Mouse (Mus musculus) Muller cell, postnatal 12 days (primary cell): ENCODE measurements around the gene Gm6377.

ENCODE experiments used
- DNase-seq: peaks from one replicate; pipeline ENCODE4 v3.0.0-alpha.2; 2015; ENCODE audit errors: inconsistent ontology term

Gm6377 gene

DNA sequence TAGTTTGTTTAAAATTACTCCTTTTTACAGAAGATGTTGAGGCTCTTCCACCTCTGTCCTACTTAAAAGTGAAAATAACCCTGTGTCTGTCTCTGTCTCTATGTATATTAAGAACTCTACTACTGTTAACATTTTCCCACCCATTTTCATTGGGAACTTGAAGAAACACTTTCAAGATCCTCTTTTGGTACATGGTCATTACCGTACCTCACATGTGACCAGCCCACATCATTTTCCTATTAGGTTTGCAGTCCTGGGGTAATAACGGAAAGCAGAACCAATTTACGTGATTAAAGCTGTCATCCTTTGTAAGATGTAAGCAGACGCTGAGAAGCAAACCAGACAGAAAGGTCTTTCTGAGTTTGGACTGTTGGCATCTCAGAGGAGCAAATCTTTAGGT lies at the start of gene Gm6377:
Gene Gm6377 (plus strand): TSS at position 289 of the 400 bp plus-strand sequence.
- DNase-seq: no peak

DNA sequence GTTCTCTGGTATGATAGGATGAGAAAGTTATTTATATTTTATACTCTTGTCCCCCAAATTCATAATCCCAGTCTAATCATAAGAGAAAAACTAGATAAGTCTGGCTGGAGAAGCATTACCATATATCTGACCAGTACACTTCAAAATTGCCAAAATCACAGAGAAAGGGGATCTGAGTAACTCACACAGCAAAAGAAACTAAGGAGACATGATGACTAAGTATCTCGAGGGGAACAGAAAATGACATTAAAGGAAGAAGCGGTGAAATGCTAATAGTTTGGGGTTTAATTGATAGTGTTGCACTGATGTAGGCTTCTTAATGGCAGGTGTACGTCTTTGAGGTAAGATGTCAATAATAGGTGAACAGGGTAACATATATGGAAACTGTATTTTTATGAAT lies 49.4 kb upstream of the Gm6377 start:
- no peak for DNase-seq

DNA sequence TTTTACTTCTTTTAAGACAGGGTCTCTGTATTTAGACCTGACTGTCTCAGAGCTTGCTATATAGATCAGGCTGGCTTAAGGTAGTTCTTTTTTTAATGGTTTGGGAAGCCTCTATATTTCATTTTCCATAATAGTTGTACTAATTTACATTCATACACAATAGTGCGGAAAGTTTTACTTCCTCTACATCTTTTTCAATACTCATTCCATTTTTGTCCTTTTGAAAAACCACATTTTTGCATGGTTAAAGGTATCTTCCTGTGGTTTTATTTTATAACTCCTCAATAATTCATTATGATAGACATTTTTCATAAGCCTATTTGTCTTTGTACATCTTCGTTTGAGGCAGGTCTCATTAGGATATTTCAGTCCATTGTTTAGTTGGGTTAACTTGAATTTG lies 45.3 kb upstream of the Gm6377 start:
- no peak for DNase-seq

DNA sequence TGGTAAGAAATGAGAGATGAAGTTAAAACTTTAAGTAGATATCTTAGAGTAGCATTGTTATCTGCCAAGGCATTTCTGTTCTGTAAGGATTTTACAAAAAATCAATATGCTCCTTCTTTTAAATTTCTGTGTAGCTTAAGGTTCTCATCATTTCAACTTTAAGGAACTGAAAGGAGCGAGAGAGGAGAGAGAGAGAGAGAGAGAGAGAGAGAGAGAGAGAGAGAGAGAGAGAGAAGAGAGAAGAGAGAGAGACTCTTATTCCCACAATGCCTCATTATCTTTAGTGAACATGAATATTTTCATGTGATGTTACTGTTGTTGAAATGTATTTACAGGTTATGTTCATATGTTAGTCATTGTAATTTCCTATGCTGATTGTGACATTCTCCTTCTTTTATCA lies 36.2 kb upstream of the Gm6377 start:
- DNase-seq: no peak

DNA sequence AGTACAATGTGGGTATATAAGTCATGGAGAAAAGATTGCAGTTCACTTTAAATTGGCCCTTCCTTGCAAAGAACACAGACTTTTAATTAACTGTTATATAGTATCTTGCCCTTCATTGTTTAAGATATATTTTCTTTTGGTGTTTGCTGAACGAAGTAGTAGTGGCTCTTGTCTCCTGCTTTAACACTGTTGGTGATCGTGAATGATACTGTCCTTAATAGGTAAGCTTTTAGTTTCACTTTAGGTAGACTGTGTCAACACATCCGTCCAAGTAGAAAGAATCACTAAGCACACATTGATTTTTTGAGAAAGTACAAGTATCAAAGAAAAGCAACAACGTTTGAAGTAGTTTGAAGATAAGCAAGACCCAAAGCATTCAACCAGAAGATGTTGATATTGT lies 35.7 kb upstream of the Gm6377 start:
- no peak for DNase-seq

DNA sequence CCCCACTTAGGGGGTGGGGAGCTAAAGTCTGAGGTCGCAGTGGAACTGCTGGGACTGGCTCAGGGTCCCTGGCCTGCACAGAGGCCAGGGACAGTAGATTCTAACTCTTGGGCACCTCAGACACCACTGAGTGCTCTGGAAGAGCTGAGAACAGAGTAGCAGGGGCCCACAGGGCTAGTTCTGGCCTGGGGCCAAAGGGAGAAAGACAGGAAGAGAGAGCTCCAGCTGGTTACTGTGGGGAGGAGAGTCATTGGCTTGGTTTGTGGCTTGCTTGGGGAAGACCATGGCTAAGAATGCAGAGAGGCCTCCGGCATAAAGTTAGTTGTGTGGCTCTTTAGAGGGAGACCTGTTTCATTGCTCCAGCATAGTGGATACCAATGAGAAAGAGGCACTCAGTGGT lies 21.5 kb upstream of the Gm6377 start:
- no peak for DNase-seq

DNA sequence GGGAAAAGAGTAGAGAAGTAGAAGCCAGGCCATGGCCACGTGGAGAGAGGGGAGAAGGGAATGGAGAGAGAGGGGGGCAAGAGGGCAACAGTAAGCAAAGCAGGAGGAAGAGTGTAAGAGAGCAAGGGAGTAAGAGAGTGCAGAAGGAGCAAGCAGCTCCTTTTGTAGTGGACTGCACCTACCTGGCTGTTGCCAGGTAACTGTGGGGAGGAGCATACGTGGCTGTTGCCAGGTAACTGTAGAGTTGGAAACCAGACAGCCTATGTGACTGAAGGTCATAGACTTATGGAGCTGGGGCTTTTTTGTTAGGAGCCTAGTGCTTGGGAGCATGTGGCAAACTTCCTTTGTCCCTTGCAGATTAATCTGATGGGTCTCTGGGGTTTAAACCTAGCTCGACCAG lies 21.1 kb upstream of the Gm6377 start:
- DNase-seq: no peak

DNA sequence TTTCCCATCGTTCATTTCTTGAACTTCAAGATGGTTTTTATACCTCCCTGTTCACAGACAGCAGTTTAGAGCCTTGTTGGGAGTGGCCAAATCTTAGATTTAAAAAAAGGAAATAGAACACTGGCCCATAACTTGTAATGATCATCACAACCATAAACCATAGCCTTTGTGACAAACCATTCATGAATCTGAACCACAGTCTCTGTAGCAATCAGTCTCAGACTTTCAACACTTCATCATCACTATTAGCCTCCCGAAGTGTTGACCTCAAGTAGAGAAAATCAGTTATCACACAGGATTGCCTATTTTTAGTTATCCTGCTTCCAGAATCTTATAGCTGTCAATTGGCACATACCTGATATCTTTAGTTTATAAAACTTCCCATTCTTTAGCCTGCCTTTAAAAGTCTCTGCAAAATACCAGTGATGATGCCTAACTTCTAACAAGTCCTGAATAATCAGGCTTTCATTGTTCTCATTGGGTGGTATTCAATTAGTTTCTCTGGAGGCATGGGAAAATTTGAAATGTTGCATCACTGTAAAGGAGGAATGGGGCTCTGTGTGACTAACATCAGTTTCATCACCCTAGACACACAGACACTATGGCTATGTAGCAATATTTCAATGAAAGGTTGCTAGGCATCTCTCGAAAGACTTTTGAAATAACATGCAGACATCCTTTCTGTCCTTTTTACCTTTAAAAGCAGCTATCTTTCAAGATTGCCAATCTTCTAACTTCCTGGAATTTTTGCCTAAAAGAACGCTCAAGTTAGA lies 11.7 kb upstream of the Gm6377 start:
- peak; percentile 22 for DNase-seq

DNA sequence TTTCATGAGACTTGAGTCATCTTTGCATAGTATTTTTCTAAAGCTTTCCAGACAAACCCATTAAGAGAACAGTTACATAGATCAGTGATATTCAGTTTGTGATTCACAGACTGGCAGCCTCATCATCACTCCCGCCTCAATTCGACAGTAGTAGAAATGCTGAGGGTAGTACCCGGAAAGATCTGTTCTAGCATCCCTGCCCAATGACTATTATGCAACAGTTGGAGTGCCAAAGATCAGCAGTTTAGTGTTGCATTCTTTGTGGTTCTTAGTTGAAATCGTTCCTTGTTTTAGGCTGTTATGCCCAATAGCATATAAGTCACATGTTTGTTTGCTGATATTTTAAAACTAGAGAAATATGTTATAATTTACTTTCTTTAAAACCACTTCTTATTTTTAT lies 6.9 kb upstream of the Gm6377 start:
- DNase-seq: no peak

DNA sequence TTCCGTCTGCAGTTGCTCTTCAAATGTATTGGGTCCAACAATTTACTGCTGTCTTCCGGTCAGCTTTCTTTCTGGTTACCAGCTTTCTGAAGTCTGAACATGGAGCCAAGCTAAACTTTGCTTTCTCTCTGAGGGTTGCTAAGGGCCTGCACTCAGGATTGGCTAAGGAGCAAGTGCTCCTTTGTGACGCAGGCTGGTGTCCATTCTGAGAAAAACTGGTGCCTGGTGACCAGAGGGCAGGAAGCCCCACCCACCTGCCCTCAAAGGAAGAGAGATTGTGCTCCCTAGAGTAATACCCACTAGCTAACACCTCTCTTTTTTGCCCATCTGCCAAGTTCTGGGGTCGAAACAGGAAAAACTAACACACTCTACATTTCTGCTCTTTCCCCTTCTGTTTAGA lies 5.6 kb upstream of the Gm6377 start:
- no peak for DNase-seq

DNA sequence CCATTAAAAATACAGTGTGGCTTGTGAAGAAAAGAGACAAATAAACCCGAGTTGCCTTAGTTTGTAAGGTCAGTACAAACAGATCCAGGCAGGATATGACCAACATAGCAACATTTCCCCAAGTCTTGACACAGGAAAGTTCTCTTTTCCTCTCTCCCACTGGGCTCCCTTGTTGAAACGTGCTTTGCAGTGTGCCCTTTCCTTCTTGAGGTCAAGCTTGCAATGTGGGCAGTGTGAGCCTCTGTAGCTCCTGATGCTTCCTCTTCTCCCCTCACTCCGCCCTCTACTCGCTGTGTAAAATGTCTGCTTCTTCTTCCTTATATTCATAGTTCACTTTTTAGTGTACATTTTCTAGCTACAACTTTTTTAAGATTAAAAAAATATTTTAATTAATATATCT lies 5.1 kb upstream of the Gm6377 start:
- no peak for DNase-seq

DNA sequence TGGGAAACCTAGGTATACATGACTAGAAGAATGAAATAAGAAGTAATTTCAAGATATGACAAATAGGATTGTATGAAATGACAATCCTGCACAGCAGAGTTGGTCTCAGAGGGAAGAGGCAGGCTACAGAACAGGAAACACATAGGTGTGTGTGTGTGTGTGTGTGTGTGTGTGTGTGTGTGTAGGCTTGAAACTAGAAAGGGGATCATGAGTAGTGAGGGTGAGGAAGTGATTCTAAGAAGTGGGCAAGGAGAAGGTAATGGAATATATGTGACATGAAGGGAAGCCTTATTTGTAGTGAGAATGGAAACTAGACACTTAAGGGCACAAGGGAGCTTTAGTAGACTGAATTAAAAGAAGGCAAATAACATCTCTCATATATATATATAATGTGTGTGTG lies 11.3 kb downstream of the Gm6377 start:
- DNase-seq: no peak

DNA sequence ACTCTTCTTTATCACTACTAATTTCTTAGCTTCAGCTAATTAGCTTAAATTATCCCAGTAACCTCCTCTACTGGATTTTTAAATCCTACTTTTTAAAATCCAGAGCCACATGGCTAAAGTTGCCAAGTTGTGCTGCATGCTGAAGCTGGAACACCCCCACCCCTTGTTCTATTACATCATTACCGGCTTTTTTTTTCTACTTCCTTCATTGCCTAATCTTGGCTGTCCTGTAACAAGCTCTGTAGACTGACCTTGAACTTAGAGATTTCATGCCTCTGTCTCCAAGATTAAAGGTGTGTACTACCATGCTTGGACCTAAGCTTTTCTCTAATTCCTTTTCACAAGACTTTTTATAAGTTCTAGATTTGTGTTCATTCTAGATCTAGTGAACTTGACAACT lies 32.2 kb downstream of the Gm6377 start:
- no peak for DNase-seq

DNA sequence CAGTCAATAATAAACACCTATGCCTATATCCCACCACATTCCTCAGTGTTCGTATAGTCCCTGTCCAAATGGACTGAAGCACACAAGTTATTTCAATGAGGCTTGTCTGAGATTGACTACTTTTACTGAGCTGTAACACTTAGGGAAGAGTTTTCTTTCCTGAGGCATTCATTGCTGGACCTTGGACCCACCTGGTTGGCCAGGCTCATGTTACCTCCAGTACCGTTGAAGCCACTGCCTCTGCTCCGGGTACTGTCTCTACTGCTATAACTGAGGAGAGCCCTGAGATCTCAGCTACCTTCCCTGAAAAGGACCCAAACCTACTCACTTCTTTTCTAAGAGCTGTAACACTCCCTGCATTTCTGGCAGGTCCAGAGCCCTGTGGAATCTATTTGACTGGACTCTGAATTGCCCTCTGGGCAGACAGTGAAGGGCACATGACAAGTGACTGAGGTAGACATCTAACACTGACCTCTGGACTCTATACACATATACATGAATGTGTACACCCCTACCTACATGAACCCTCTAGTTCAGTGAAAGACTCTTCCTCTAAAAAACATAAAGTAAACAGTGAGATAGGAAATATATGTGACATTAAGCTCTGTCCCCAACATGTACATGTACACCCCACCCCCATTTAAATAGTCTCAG lies 39.0 kb downstream of the Gm6377 start:
- DNase-seq: no peak

DNA sequence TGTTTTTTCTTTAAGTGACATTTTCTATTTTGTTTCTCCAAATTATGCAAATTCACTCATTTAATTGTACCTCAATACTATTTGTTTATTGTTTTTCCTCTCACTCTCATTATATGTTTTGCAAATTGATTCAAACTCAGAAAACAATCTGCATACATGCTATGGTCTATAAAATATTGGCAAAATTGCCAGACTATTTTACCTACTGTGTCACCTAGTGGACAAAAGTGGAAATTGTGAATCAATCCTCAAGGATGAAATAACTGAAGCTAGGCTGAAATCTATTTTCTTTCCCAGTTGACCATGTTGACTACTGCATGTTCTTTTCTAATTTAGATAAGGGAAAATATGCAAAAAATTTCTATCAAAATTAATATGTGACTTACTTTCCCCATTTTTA lies 41.6 kb downstream of the Gm6377 start:
- DNase-seq: no peak
